Mouse (Mus musculus) bone marrow, adult 2 months (tissue): Measurements from ENCODE around the gene Acy3.

Experiments used
- CTCF ChIP-seq: fragments of 200-500 bp; IDR thresholded peaks from 2 replicates; pipeline ENCODE4 v1.5.1; 2011; ENCODE audit warnings: low read length, control low read depth; ENCODE audit not compliant: control insufficient read depth, insufficient read depth
- POLR2A ChIP-seq: fragments of 200-500 bp; IDR thresholded peaks from 2 replicates; pipeline ENCODE4 v1.6.1; 2011; ENCODE audit warnings: low read depth, mild to moderate bottlenecking, control low read depth, low read length, borderline replicate concordance; ENCODE audit not compliant: control insufficient read depth

GRCm38 (mm10) chr19:3983527-3984200, 2.7 kb upstream of the Acy3 start:
- TF ChIP-seq CTCF = no peak
- no peak for TF ChIP-seq POLR2A
